Mouse (Mus musculus): ENCODE measurements around the gene Btbd9.

Gene Btbd9

GRCm38 (mm10) chr17:30454155-30454861 is 122.0 kb downstream of the Btbd9 start:
- DNase-seq (ENCODE audit: low spot score in 2 of 2): no peak

- DNase-seq (ENCODE audit: low spot score in 2 of 2): no peak
These were observed 123.0 kb downstream of the Btbd9 start for GRCm38 (mm10) chr17:30453272-30453671.

GRCm38 (mm10) chr17:30452363-30452762 is 123.9 kb downstream of the Btbd9 start:
- DNase-seq (ENCODE audit: low spot score in 2 of 2): no peak

GRCm38 (mm10) chr17:30448562-30448961 is 127.7 kb downstream of the Btbd9 start:
- no peak for DNase-seq (ENCODE audit: low spot score in 2 of 2)

- no peak for DNase-seq (ENCODE audit: low spot score in 2 of 2)
These were observed 130.4 kb downstream of the Btbd9 start for GRCm38 (mm10) chr17:30445805-30446441.

GRCm38 (mm10) chr17:30439702-30440101 is 136.6 kb downstream of the Btbd9 start:
- no peak for DNase-seq (ENCODE audit: low spot score in 2 of 2)

- DNase-seq (ENCODE audit: low spot score in 2 of 2): no peak
These were observed 137.5 kb downstream of the Btbd9 start for GRCm38 (mm10) chr17:30438786-30439185.

GRCm38 (mm10) chr17:30436021-30436461 is 140.2 kb downstream of the Btbd9 start:
- no peak for DNase-seq (ENCODE audit: low spot score in 2 of 2)

GRCm38 (mm10) chr17:30435478-30435877 is 140.8 kb downstream of the Btbd9 start:
- DNase-seq (ENCODE audit: low spot score in 2 of 2): no peak

- no peak for DNase-seq (ENCODE audit: low spot score in 2 of 2)
These were observed 144.2 kb downstream of the Btbd9 start for GRCm38 (mm10) chr17:30432094-30432493.

- no peak for DNase-seq (ENCODE audit: low spot score in 2 of 2)
These were observed 145.2 kb downstream of the Btbd9 start for GRCm38 (mm10) chr17:30430961-30431640.

GRCm38 (mm10) chr17:30428661-30429060 is 147.6 kb downstream of the Btbd9 start:
- no peak for DNase-seq (ENCODE audit: low spot score in 2 of 2)

- no peak for DNase-seq (ENCODE audit: low spot score in 2 of 2)
These were observed 152.9 kb downstream of the Btbd9 start for GRCm38 (mm10) chr17:30423256-30423852.

- no peak for DNase-seq (ENCODE audit: low spot score in 2 of 2)
These were observed 154.0 kb downstream of the Btbd9 start for GRCm38 (mm10) chr17:30422278-30422677.

- DNase-seq (ENCODE audit: low spot score in 2 of 2): no peak
These were observed 155.0 kb downstream of the Btbd9 start for GRCm38 (mm10) chr17:30421256-30421655.

GRCm38 (mm10) chr17:30419494-30419893 is 156.8 kb downstream of the Btbd9 start:
- no peak for DNase-seq (ENCODE audit: low spot score in 2 of 2)

- DNase-seq (ENCODE audit: low spot score in 2 of 2): no peak
These were observed 157.8 kb downstream of the Btbd9 start for GRCm38 (mm10) chr17:30418510-30418909.

GRCm38 (mm10) chr17:30417106-30417505 is 159.2 kb downstream of the Btbd9 start:
- no peak for DNase-seq (ENCODE audit: low spot score in 2 of 2)

GRCm38 (mm10) chr17:30415693-30416092 is 160.6 kb downstream of the Btbd9 start:
- no peak for DNase-seq (ENCODE audit: low spot score in 2 of 2)

GRCm38 (mm10) chr17:30412991-30413390 is 163.3 kb downstream of the Btbd9 start:
- no peak for DNase-seq (ENCODE audit: low spot score in 2 of 2)

- no peak for DNase-seq (ENCODE audit: low spot score in 2 of 2)
These were observed 170.3 kb downstream of the Btbd9 start for GRCm38 (mm10) chr17:30406002-30406401.

GRCm38 (mm10) chr17:30402871-30403270 is 173.4 kb downstream of the Btbd9 start:
- DNase-seq (ENCODE audit: low spot score in 2 of 2): no peak
